Mouse (Mus musculus) heart, adult 2 months (tissue): Measurements from ENCODE around the gene Smim14. TPM values are rescaled to one million over a fixed set of nuclear protein-coding genes. Genes with fewer than 3 reads are reported as not detected.

Experiments
- DNase-seq, 2 experiments: peaks; one replicate each; pipeline ENCODE4 v3.0.0; 2021
- H3K27ac ChIP-seq: fragments of 200-600 bp; 2 replicates; pipeline ENCODE4 v1.8.1; 2022
- H3K27me3 ChIP-seq: fragments of 200-500 bp; 2 replicates; pipeline ENCODE4 v1.6.1; 2012; ENCODE audit warnings: mild to moderate bottlenecking, low read length, inconsistent platforms, mixed read lengths; ENCODE audit not compliant: control insufficient read depth, insufficient read depth
- H3K36me3 ChIP-seq: fragments of 200-500 bp; 2 replicates; pipeline ENCODE4 v1.6.1; 2012; ENCODE audit warnings: low read length, inconsistent platforms; ENCODE audit not compliant: control insufficient read depth, insufficient read depth
- H3K4me1 ChIP-seq: fragments of 200-500 bp; 2 replicates; pipeline ENCODE4 v1.6.1; 2011; ENCODE audit warnings: low read length; ENCODE audit not compliant: control insufficient read depth, insufficient read depth
- H3K4me3 ChIP-seq: fragments of 200-600 bp; 2 replicates; pipeline ENCODE4 v1.8.1; 2022
- H3K79me2 ChIP-seq: fragments of 200-500 bp; replicated peaks from 2 replicates; pipeline ENCODE4 v1.6.1; 2012; ENCODE audit warnings: mild to moderate bottlenecking, inconsistent platforms, low read length, moderate library complexity, mixed read lengths; ENCODE audit not compliant: control insufficient read depth, insufficient read depth
- H3K9ac ChIP-seq: fragments of 200-500 bp; 2 replicates; pipeline ENCODE4 v1.6.1; 2012; ENCODE audit warnings: low read depth, mild to moderate bottlenecking, control low read depth, inconsistent platforms, low read length, mixed read lengths
- CTCF ChIP-seq: fragments of 200-600 bp; IDR thresholded peaks from 2 replicates; pipeline ENCODE4 v1.8.1; 2022; ENCODE audit warnings: antibody characterized with exemption, mild to moderate bottlenecking, moderate library complexity
- EP300 ChIP-seq: fragments of 200-500 bp; IDR thresholded peaks from 2 replicates; pipeline ENCODE4 v1.6.1; 2011; ENCODE audit warnings: low read depth, low read length, control low read depth; ENCODE audit not compliant: insufficient read depth
- POLR2A ChIP-seq: fragments of 200-500 bp; IDR thresholded peaks from 2 replicates; pipeline ENCODE4 v1.6.1; 2011; ENCODE audit warnings: mild to moderate bottlenecking, low read depth, low read length, control low read depth; ENCODE audit not compliant: insufficient read depth
- WGBS: fragments of 180-500 bp; shearing (Covaris S2); methylation state at CpG from one replicate; pipeline ENCODE4 v1.1.7; 2018; 5-methylcytosine and 5-hydroxymethylcytosine counted together
- intact Hi-C: fragments of 180-260 bp; cut with DNase I; formaldehyde crosslinking; loops from one replicate; pipeline ENCODE4 v1.15.1; 2025
- polyA plus RNA-seq: library from polyadenylated mRNA; depleted of rRNA; stranded (reverse); fragments of >200 nt; gene quantifications from 2 replicates; pipeline ENCODE4 v1.2.3, GENCODE M21; 2012
- total RNA-seq, 2 experiments: library from RNA; stranded (reverse); gene quantifications; 2 replicates each; pipeline ENCODE4 v1.2.3; 2021

Gene Smim14
- total and polyA plus RNA-seq, 3 experiments: 94.2 to 97.3 (median 97.1) TPM

DNA sequence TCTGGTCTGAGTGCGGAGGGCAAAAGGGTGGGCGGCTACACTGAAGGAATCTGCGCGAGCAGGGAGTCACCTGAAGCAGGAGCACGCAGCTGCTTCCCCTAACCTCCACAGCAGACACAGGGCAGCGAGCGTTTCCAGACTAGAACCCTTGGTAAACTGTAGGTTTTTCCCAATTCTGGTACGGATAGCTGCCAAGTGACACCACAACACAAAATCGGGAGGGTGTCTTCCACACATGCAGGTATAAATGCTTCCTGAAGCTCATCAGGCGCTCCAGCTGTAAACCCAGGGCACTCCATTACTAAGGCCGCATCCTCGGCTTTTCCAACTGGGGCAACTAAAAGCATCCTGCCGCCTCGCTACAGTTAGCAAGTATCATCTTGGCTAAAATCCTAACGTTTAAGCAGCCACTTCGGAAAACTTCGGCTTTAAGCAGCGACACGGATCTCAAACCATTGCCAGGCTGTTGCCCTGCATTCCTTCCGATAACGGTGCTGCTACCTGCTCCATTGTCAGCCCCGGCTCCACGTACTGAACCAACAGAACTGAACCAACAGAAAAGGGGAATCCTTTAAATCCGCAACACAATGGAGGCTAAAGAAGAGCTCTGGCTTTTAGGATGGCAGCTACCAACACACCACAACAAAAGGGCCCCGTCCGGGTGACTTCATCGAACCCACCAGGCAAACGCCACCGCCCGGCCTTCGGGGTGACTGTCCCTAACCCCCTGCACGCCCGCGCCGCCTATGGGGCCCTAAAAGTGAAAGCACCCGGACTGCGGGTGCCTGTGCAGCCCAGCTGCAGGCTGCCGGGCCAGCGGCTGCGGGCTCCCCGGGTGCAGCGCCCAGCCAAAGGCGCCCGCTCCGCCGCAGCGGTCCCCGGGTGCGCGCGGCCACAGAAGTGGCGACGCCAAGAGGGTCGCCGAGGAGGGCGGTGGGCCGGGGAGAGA is 44.9 kb downstream of the Smim14 start:
- peaks cover 16% of the 10 kb centered on the region for H3K4me1 ChIP-seq
- H3K27ac ChIP-seq: peak overlapping the region; percentile 99
- H3K36me3 ChIP-seq: peaks cover 24% of the 10 kb centered on the region
- H3K9ac ChIP-seq: peak overlapping the region; percentile 91
- intact Hi-C loops: loop anchor here (1.0 to 5.0 kb wide), 4 partner anchors 35 to 270 kb away; partner anchors contain the start of genes Lias, N4bp2, Rpl9 and Ugdh
- H3K79me2 ChIP-seq: no peaks in the 10 kb centered on the region
- H3K27me3 ChIP-seq: no peaks in the 10 kb centered on the region
- peak overlapping the region; percentile 76 for H3K4me3 ChIP-seq
- TF ChIP-seq POLR2A (no peak), CTCF (peak; percentile 59)
- 1% methylated on average over 56 of the region's 57 CpGs for WGBS
- DNase-seq: peak; percentile 65 to 87

DNA sequence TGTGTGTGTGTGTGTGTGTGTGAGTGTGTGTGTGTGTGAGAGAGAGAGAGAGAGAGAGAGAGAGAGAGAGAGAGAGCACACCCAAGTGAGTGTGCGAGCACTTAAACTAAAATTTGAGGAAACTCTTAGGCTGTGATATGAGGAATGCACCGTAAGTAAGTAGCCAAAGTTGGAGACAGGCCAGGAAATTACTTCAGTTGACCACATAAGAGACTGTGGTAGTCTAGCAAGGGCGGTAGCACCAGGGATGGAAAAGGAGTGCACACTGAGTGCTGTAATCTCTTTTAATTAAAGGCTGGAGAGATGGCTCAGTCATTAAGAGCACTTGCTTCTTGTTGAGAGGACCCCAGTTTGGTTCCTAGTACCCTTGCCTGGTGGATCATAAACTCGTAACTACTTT is 47.2 kb downstream of the Smim14 start:
- DNase-seq: peak in 1 of 2 experiments; percentile 33
- WGBS: 21% methylated on average over 4 of the region's 4 CpGs

DNA sequence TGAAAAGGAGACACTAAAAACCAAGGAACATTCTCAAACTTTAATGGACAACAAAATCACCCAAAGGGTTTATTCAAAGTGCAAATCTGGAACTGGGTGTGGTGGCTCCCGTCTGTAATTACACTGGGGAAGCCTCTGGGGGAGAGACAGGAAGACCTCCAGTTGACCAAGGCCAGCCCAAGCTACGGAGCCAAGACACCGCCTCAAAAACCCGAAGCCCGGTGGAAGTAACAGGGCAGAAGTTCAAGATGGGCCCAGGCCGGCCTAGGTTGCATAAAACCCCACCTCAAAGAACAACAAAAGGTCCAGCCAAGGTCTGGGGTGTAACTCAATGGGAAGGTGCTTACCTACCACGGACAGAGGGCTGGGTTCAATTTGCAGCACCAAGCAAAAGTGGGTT is 48.3 kb downstream of the Smim14 start:
- 27% methylated on average over 7 of the region's 7 CpGs for WGBS
- intact Hi-C loops: no loop called here
- H3K27ac ChIP-seq: peak overlapping the region; percentile 69
- H3K4me3 ChIP-seq: no peak overlapping the region
- H3K9ac ChIP-seq: no peak overlapping the region
- peaks cover 17% of the 10 kb centered on the region for H3K4me1 ChIP-seq
- DNase-seq: peak; percentile 66 to 68
- TF ChIP-seq EP300: 0 out of 2 replicates have a peak, but pooled peaks have one; percentile 38
- 0 out of 2 replicates have a peak, but pooled peaks have one; percentile 10 for TF ChIP-seq CTCF
- TF ChIP-seq POLR2A: no peak
- H3K36me3 ChIP-seq: peaks cover 24% of the 10 kb centered on the region
- no peaks in the 10 kb centered on the region for H3K27me3 ChIP-seq
- no peaks in the 10 kb centered on the region for H3K79me2 ChIP-seq

More for the DNA sequence above, 47.2 kb downstream of the Smim14 start:
- Histone ChIP-seq H3K4me1 (peaks cover 16% of the 10 kb centered on the region), H3K79me2 (no peaks in the 10 kb centered on the region), H3K27ac (peak overlapping the region; percentile 40), H3K36me3 (peaks cover 24% of the 10 kb centered on the region), H3K27me3 (no peaks in the 10 kb centered on the region), H3K4me3 (no peak overlapping the region), H3K9ac (no peak overlapping the region)
- TF ChIP-seq CTCF: no peak
- intact Hi-C loops: loop anchor here (5.0 kb wide), 2 partner anchors 33 to 272 kb away; partner anchors contain the start of gene N4bp2

DNA sequence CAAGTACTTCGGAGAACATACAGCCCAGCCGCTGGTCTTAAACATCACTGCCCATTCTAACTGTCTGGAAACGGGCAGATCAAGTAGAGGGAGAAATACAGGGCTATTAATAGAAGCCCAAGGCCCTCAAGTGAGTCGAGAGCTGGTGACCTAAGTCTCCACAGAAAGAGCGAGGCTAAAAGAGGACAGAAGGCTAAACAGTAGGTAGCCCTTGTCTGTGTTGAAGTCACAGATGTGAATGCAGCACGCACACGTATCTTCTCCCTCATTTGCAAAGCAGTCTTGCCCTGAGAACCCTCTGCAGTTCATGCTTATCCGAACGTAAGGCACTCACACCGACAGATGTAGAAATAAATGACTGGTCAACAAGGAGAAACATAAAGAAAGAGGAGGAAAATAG is 49.6 kb downstream of the Smim14 start:
- Histone ChIP-seq H3K9ac (peak overlapping the region; percentile 23), H3K27ac (peak overlapping the region; percentile 69), H3K27me3 (no peaks in the 10 kb centered on the region), H3K4me3 (no peak overlapping the region), H3K4me1 (peaks cover 16% of the 10 kb centered on the region), H3K36me3 (peaks cover 26% of the 10 kb centered on the region), H3K79me2 (no peaks in the 10 kb centered on the region)
- intact Hi-C loops: no loop called here
- TF ChIP-seq POLR2A (peak; percentile 37; the same call in 1 of the 2 replicates), CTCF (no peak), EP300 (0 out of 2 replicates have a peak, but pooled peaks have one; percentile 12)
- peak in 1 of 2 experiments; percentile 39 for DNase-seq
- WGBS: 52% methylated on average over 10 of the region's 10 CpGs

DNA sequence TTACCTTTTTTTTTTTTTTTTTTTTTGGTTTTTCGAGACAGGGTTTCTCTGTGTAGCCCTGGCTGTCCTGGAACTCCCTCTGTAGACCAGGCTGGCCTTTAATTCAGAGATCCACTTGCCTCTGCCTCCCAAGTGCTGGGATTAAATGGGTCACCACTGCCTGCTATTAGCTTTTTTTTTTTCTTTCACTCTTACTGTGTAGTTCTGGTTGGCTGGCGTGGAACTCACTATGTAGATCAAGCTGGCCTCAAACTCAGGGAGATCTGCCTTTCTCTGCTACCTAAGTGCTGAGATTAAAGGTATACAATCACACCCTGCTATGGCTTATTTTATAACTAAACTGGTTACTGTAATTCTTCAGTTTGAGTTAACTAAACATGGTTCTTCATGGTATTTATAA is 50.5 kb downstream of the Smim14 start:
- DNase-seq: no peak
- Histone ChIP-seq H3K4me3 (no peak overlapping the region), H3K79me2 (0 out of 2 replicates have a peak, but pooled peaks cover 2% of the 10 kb centered on the region), H3K36me3 (peaks cover 26% of the 10 kb centered on the region), H3K9ac (no peak overlapping the region), H3K27me3 (no peaks in the 10 kb centered on the region), H3K27ac (peak overlapping the region; percentile 69), H3K4me1 (peaks cover 17% of the 10 kb centered on the region)
- TF ChIP-seq POLR2A (no peak), CTCF (no peak), EP300 (no peak)
- intact Hi-C loops: no loop called here
- WGBS: 82% methylated on average over 2 of the region's 2 CpGs

DNA sequence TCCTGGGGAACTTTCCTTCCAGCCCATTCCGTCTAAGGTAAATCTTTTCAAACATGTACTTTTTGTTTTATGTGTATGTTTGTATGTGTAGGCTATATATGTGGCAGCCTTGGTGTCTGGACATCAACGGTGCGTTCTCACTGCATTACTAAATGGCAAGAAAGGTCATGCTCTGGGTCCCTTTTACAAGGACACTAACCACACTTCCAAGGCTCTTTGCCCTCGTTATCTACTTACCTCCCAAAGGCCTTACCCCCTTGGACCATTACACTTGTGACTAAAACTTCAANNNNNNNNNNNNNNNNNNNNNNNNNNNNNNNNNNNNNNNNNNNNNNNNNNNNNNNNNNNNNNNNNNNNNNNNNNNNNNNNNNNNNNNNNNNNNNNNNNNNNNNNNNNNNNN is 54.0 kb downstream of the Smim14 start:
- H3K36me3 ChIP-seq: peaks cover 15% of the 10 kb centered on the region
- H3K4me3 ChIP-seq: no peak overlapping the region
- H3K79me2 ChIP-seq: 0 out of 2 replicates have a peak, but pooled peaks cover 2% of the 10 kb centered on the region
- no peak overlapping the region for H3K9ac ChIP-seq
- TF ChIP-seq EP300 (no peak), POLR2A (no peak), CTCF (no peak)
- whole genome bisulfite sequencing: 86% methylated on average over 4 of the region's 4 CpGs
- H3K27me3 ChIP-seq: no peaks in the 10 kb centered on the region
- DNase-seq: no peak
- intact Hi-C loops: no loop called here
- H3K4me1 ChIP-seq: peaks cover 14% of the 10 kb centered on the region
- no peak overlapping the region for H3K27ac ChIP-seq
